Mouse (Mus musculus) heart, postnatal 4 days (tissue): ENCODE measurements around the gene Gm17651. TPM values are rescaled to one million over a fixed set of nuclear protein-coding genes. Genes with fewer than 3 reads are reported as not detected.

Experiments
- DNase-seq: peaks from one replicate; pipeline ENCODE4 v3.0.0; 2021
- microRNA-seq, 2 experiments: library from miRNA; unstranded; fragments of <30 nt; microRNA quantifications; one replicate each; pipeline ENCODE4 v1.2.0; 2021 to 2022
- total RNA-seq, 2 experiments: library from RNA; stranded (reverse); gene quantifications; 2 replicates each; pipeline ENCODE4 v1.2.3; 2021

Gene Gm17651
- total RNA-seq, 2 experiments from 2014 or later: not detected

DNA sequence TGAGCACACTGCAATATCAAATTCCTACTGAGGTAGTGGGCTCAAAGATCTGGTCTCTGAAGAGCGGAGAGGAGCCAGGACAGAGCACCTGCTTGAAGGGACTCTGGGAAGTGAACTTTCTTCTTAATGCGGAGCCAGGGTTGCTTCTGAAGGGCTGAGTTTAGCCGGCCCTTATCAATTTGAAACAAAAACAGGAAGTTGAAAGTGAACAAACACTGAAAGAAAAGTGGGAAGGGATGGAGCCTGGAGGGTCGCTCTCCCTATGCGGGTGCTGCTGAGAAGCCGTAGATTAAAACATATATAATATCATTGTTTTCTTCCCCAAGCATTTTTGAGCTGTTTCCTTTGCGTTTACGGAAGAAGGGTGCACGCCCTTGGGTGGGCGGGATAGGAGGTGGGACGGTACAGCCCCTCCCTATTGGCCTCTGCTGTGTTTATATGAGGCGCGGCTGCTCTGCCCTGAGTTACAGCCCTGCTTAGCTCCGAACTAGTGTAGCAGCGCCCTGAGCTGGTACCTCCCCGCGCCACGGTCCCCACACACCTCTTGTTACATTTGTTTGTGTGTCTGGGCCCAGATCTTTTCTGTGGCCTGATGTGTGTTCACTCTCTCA is 46.0 kb downstream of the Gm17651 start, which contains the start of gene Fmo5:
Gene Fmo5 (plus strand): TSS at position 414 of the 611 bp plus-strand sequence.
- DNase-seq: peak; percentile 70

DNA sequence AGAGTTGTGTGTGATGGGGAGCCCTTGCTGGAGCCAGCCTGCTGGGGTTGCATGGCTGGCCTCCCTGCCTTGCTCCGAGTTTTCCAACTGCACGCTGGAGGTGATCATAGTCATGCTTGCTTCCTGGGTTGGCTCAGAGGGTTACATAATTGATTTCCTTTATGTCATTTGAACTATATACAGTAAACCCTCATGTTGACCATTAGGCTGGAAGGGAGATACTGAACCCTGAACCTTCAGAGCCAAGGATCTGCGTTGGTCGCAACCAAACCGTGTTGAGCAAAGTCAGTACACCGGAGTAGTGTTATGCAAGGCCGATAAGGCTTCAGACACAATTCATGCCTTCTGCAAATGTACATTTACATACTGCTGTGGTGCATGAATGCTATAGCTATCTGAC is 46.6 kb downstream of the Gm17651 start:
- DNase-seq: no peak

DNA sequence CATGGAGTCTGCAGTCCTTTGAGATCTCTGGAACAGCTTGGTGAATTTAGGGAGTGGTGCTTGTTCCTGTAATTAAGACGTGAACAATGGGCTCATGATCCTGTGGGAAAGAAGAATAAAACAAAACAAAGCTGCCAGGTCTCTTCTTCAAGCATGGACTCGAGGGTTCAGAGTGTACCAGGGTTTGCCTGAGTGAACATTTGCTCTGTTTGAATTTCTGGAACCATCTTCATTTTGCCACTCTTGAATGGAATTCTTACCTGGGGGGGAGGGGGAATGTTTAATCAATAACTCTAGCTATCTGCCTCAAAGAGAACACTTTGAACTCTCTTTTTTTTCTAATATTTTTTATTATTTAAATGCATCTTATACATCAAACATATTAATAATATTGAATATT is 49.9 kb downstream of the Gm17651 start:
- DNase-seq: no peak

Small RNAs within 50 kb of the gene (microRNA-seq; reads per million reads assigned to microRNA genes)
- 0 reads per million in 2 experiments for gene Mir7225

Other genes starting within 250 kb of the Gm17651 start
- 10 to 100 TPM; 17.7 to 18.7 TPM for gene Chd1l, start 64.5 kb downstream of the Gm17651 start, total RNA-seq
- 1 to 10 TPM; 4.9 TPM for gene Fmo5, start 45.9 kb downstream of the Gm17651 start, total RNA-seq
- gene Prkab2, start 16.5 kb downstream of the Gm17651 start, total RNA-seq: 10 to 100 TPM; 17.0 to 18.5 TPM
- gene Pde4dip, start 214.0 kb upstream of the Gm17651 start, total RNA-seq: 100 to 1,000 TPM; 632 to 678 TPM
- gene Sec22b, start 226.5 kb upstream of the Gm17651 start, total RNA-seq: 10 to 100 TPM; 62.4 to 63.3 TPM